Mouse (Mus musculus): ENCODE measurements around the gene Ppp1r15b. TPM values are rescaled to one million over a fixed set of nuclear protein-coding genes. Genes with fewer than 3 reads are reported as not detected.

Ppp1r15b gene
- total and polyA plus RNA-seq, 3 experiments = 33.1 to 47.6 (median 47.5) TPM

- TF ChIP-seq RCOR1 (conservative IDR thresholded peaks at IDR 0.05; ENCODE audit: low read depth, low read length) (no peak), BHLHE40 (IDR thresholded peaks at IDR 0.05; ENCODE audit: low read depth, low read length) (no peak), ZKSCAN1 (IDR thresholded peaks at IDR 0.05; ENCODE audit: borderline replicate concordance, low read depth, low read length) (no peak), CHD2 (IDR thresholded peaks at IDR 0.05; ENCODE audit: low read length) (no peak), TBP (conservative IDR thresholded peaks at IDR 0.05; ENCODE audit: low read depth, low read length) (no peak), ETS1 (conservative IDR thresholded peaks at IDR 0.05; ENCODE audit: low read depth, low read length) (no peak), POLR2A (IDR thresholded peaks at IDR 0.05; ENCODE audit: low read depth, low read length) (no peak), JUN (IDR thresholded peaks at IDR 0.05; ENCODE audit: insufficient read depth, low read depth, low read length) (no peak), MYC (IDR thresholded peaks at IDR 0.05; ENCODE audit: low read depth, low read length) (no peak), CTCF (conservative IDR thresholded peaks at IDR 0.05 in 1 of 2, IDR thresholded peaks at IDR 0.05 in 1 of 2; ENCODE audit: low read depth in 2 of 2, low read length in 2 of 2) (no peak), NRF1 (IDR thresholded peaks at IDR 0.05; ENCODE audit: low read depth, low read length) (no peak), SIN3A (IDR thresholded peaks at IDR 0.05; ENCODE audit: low read length) (no peak), HCFC1 (IDR thresholded peaks at IDR 0.05; ENCODE audit: low read depth, low read length) (no peak), E2F4 (IDR thresholded peaks at IDR 0.05; ENCODE audit: insufficient replicate concordance, low read depth, low read length) (no peak), ZNF384 (IDR thresholded peaks at IDR 0.05; ENCODE audit: low read depth, low read length) (no peak), MEF2A (IDR thresholded peaks at IDR 0.05; ENCODE audit: borderline replicate concordance, low read depth, low read length) (no peak), ELF1 (IDR thresholded peaks at IDR 0.05; ENCODE audit: low read depth, low read length) (no peak), UBTF (IDR thresholded peaks at IDR 0.05; ENCODE audit: low read depth, low read length) (no peak)
- Histone ChIP-seq H3K9ac (ENCODE audit: insufficient read depth, low read depth) (no peak overlapping the region), H3K79me2 (replicated peaks; ENCODE audit: control insufficient read depth, extremely low read depth, insufficient read depth, poor library complexity, severe bottlenecking) (no peaks in the 10 kb centered on the region; the same call in 1 of the 2 replicates), H3K27me3 (replicated peaks) (no peaks in the 10 kb centered on the region), H3K36me3 (replicated peaks in 1 of 2; ENCODE audit: control insufficient read depth in 1 of 2, insufficient read depth in 1 of 2, low read length in 1 of 2) (peaks cover 83 to 97% of the 10 kb centered on the region in 2 experiments), H3K4me1 (ENCODE audit: control insufficient read depth in 1 of 2, insufficient read depth in 2 of 2) (peaks cover 10 to 19% of the 10 kb centered on the region in 2 experiments), H3K9me3 (replicated peaks; ENCODE audit: low read length) (no peaks in the 10 kb centered on the region), H3K4me2 (ENCODE audit: insufficient read depth, low read depth, poor library complexity, severe bottlenecking) (no peak overlapping the region), H3K4me3 (replicated peaks in 1 of 3; ENCODE audit: low read depth in 2 of 3, low read length in 2 of 3, poor library complexity in 1 of 3) (no peak overlapping the region), H3K27ac (ENCODE audit: insufficient read depth, low read depth) (no peak overlapping the region)
- in situ Hi-C loops (cut with MboI; ENCODE audit: low pct_ligation_motif_present, low pct_unique_long_range_greater_than_20kb, low sequenced_read_pairs) (no loop called here), dilution Hi-C loops (cut with MboI; ENCODE audit: extremely low pct_ligation_motif_present, extremely low pct_unique_long_range_greater_than_20kb, low sequenced_read_pairs) (no loop called here)
- no peak for DNase-seq (ENCODE audit: extremely low read depth)
Observed at GRCm38 (mm10) chr1:133091483-133091882, 39.5 kb upstream of the Ppp1r15b start.

- H3K36me3 ChIP-seq (replicated peaks in 1 of 2; ENCODE audit: control insufficient read depth in 1 of 2, insufficient read depth in 1 of 2, low read length in 1 of 2) = peaks cover 79 to 98% of the 10 kb centered on the region in 2 experiments
- H3K9ac ChIP-seq (ENCODE audit: insufficient read depth, low read depth) = no peak overlapping the region
- TF ChIP-seq GABPA (IDR thresholded peaks at IDR 0.05; ENCODE audit: insufficient replicate concordance, low read depth, low read length) = no peak
- no peak for TF ChIP-seq ZC3H11A (IDR thresholded peaks at IDR 0.05; ENCODE audit: low read depth, low read length)
- TF ChIP-seq HCFC1 (IDR thresholded peaks at IDR 0.05; ENCODE audit: low read depth, low read length) = no peak
- no peak for TF ChIP-seq ELF1 (IDR thresholded peaks at IDR 0.05; ENCODE audit: low read depth, low read length)
- TF ChIP-seq JUN (IDR thresholded peaks at IDR 0.05; ENCODE audit: insufficient read depth, low read depth, low read length) = no peak
- no peak for TF ChIP-seq RCOR1 (conservative IDR thresholded peaks at IDR 0.05; ENCODE audit: low read depth, low read length)
- TF ChIP-seq MAFK (IDR thresholded peaks at IDR 0.05; ENCODE audit: insufficient replicate concordance, low read length) = no peak
- TF ChIP-seq E2F4 (IDR thresholded peaks at IDR 0.05; ENCODE audit: insufficient replicate concordance, low read depth, low read length) = no peak
- TF ChIP-seq TBP (conservative IDR thresholded peaks at IDR 0.05; ENCODE audit: low read depth, low read length) = no peak
- TF ChIP-seq SIN3A (IDR thresholded peaks at IDR 0.05; ENCODE audit: low read length) = no peak
- no peak for TF ChIP-seq NRF1 (IDR thresholded peaks at IDR 0.05; ENCODE audit: low read depth, low read length)
- no peak for TF ChIP-seq IRF4 (IDR thresholded peaks at IDR 0.05; ENCODE audit: low read depth, low read length)
- TF ChIP-seq RAD21 (IDR thresholded peaks at IDR 0.05; ENCODE audit: low read depth, low read length) = no peak
- no peak for TF ChIP-seq BHLHE40 (IDR thresholded peaks at IDR 0.05; ENCODE audit: low read depth, low read length)
- no peak for TF ChIP-seq USF1 (IDR thresholded peaks at IDR 0.05; ENCODE audit: low read depth, low read length)
- TF ChIP-seq CHD1 (IDR thresholded peaks at IDR 0.05; ENCODE audit: low read depth, low read length) = no peak
- no peak for TF ChIP-seq KAT2A (IDR thresholded peaks at IDR 0.05; ENCODE audit: insufficient replicate concordance, low read length)
- no peak for TF ChIP-seq CTCF (conservative IDR thresholded peaks at IDR 0.05 in 1 of 2, IDR thresholded peaks at IDR 0.05 in 1 of 2; ENCODE audit: low read depth in 2 of 2, low read length in 2 of 2)
- TF ChIP-seq ZKSCAN1 (IDR thresholded peaks at IDR 0.05; ENCODE audit: borderline replicate concordance, low read depth, low read length) = no peak
- no peak for TF ChIP-seq SMC3 (IDR thresholded peaks at IDR 0.05; ENCODE audit: low read depth, low read length)
- no peak overlapping the region for H3K4me2 ChIP-seq (ENCODE audit: insufficient read depth, low read depth, poor library complexity, severe bottlenecking)
- no peak for DNase-seq (ENCODE audit: extremely low read depth)
- no peaks in the 10 kb centered on the region for H3K4me1 ChIP-seq (ENCODE audit: control insufficient read depth in 1 of 2, insufficient read depth in 2 of 2)
- dilution Hi-C loops (cut with MboI; ENCODE audit: extremely low pct_ligation_motif_present, extremely low pct_unique_long_range_greater_than_20kb, low sequenced_read_pairs) (no loop called here), in situ Hi-C loops (cut with MboI; ENCODE audit: low pct_ligation_motif_present, low pct_unique_long_range_greater_than_20kb, low sequenced_read_pairs) (no loop called here)
- H3K27me3 ChIP-seq (replicated peaks) = no peaks in the 10 kb centered on the region
- H3K4me3 ChIP-seq (replicated peaks in 1 of 3; ENCODE audit: low read depth in 2 of 3, low read length in 2 of 3, poor library complexity in 1 of 3) = no peak overlapping the region
- no peaks in the 10 kb centered on the region for H3K9me3 ChIP-seq (replicated peaks; ENCODE audit: low read length)
- H3K79me2 ChIP-seq (replicated peaks; ENCODE audit: control insufficient read depth, extremely low read depth, insufficient read depth, poor library complexity, severe bottlenecking) = no peaks in the 10 kb centered on the region; the same call in 1 of the 2 replicates
- no peak overlapping the region for H3K27ac ChIP-seq (ENCODE audit: insufficient read depth, low read depth)
Observed at GRCm38 (mm10) chr1:133093719-133094118, 37.2 kb upstream of the Ppp1r15b start.

Measured in CH12.LX (cell line).